Mouse (Mus musculus): ENCODE measurements at regions not wholly inside any gene's neighbourhood (a gene's known extent, or its start where the extent isn't known, plus 50 kb on each side); places are given as distances from the start of the nearest gene placed in this dataset.
"Not testable (repeated sequence)": the region's sequence is repeated elsewhere in the genome, so short reads cannot be mapped to it uniquely, and the experiment has no call there.

GRCm38 (mm10) chr5:129363189-129363588 is 137.8 kb upstream of the Sfswap start:
- no peaks in the 10 kb centered on the region for H3K4me1 ChIP-seq
- no peaks in the 10 kb centered on the region for H3K36me3 ChIP-seq
- DNase-seq (ENCODE audit: low spot score), result no peak
- H3K4me3 ChIP-seq, result no peak overlapping the region
- no peaks in the 10 kb centered on the region for H3K9me3 ChIP-seq
- WGBS, result 80% methylated on average over 10 of the region's 10 CpGs
- 0 out of 2 replicates have a peak, but pooled peaks cover 6% of the 10 kb centered on the region for H3K27me3 ChIP-seq (ENCODE audit: insufficient read depth, poor library complexity, severe bottlenecking)
- no peak overlapping the region for H3K27ac ChIP-seq

- 0 out of 2 replicates have a peak, but pooled peaks cover 6% of the 10 kb centered on the region for H3K27me3 ChIP-seq (ENCODE audit: insufficient read depth, poor library complexity, severe bottlenecking)
- 71% methylated on average over 8 of the region's 8 CpGs for WGBS
- no peak overlapping the region for H3K27ac ChIP-seq
- no peak overlapping the region for H3K4me3 ChIP-seq
- no peaks in the 10 kb centered on the region for H3K4me1 ChIP-seq
- H3K36me3 ChIP-seq, result no peaks in the 10 kb centered on the region
- no peaks in the 10 kb centered on the region for H3K9me3 ChIP-seq
- no peak for DNase-seq (ENCODE audit: low spot score)
Observed at GRCm38 (mm10) chr5:129365026-129365425, 136.0 kb upstream of the Sfswap start.

GRCm38 (mm10) chr5:129367266-129367665 is 133.8 kb upstream of the Sfswap start:
- Histone ChIP-seq H3K36me3 (no peaks in the 10 kb centered on the region), H3K9me3 (no peaks in the 10 kb centered on the region), H3K27ac (no peak overlapping the region), H3K27me3 (ENCODE audit: insufficient read depth, poor library complexity, severe bottlenecking) (0 out of 2 replicates have a peak, but pooled peaks cover 6% of the 10 kb centered on the region), H3K4me3 (no peak overlapping the region), H3K4me1 (no peaks in the 10 kb centered on the region)
- 70% methylated on average over 13 of the region's 13 CpGs for WGBS
- DNase-seq (ENCODE audit: low spot score), result no peak

GRCm38 (mm10) chr5:129380861-129381260 is 120.2 kb upstream of the Sfswap start:
- H3K4me1 ChIP-seq, result no peaks in the 10 kb centered on the region
- 86% methylated on average over 7 of the region's 7 CpGs for WGBS
- no peak for DNase-seq (ENCODE audit: low spot score)

GRCm38 (mm10) chr5:129384976-129385375 is 116.0 kb upstream of the Sfswap start:
- H3K4me1 ChIP-seq, result peaks cover 14% of the 10 kb centered on the region
- DNase-seq (ENCODE audit: low spot score), result no peak
- no peak overlapping the region for H3K27ac ChIP-seq
- WGBS, result 91% methylated on average over 8 of the region's 8 CpGs
- no peaks in the 10 kb centered on the region for H3K36me3 ChIP-seq
- no peak overlapping the region for H3K4me3 ChIP-seq
- H3K27me3 ChIP-seq (ENCODE audit: insufficient read depth, poor library complexity, severe bottlenecking), result no peaks in the 10 kb centered on the region
- no peaks in the 10 kb centered on the region for H3K9me3 ChIP-seq

More at GRCm38 (mm10) chr5:129380861-129381260, 120.2 kb upstream of the Sfswap start:
- Histone ChIP-seq H3K4me3 (no peak overlapping the region), H3K27me3 (ENCODE audit: insufficient read depth, poor library complexity, severe bottlenecking) (no peaks in the 10 kb centered on the region), H3K9me3 (peaks cover 5% of the 10 kb centered on the region; the same call in 1 of the 2 replicates), H3K27ac (no peak overlapping the region), H3K36me3 (no peaks in the 10 kb centered on the region)

GRCm38 (mm10) chr5:129385965-129386643 is 114.9 kb upstream of the Sfswap start:
- H3K27me3 ChIP-seq (ENCODE audit: insufficient read depth, poor library complexity, severe bottlenecking); H3K27ac ChIP-seq; DNase-seq (ENCODE audit: low spot score); H3K36me3 ChIP-seq; H3K9me3 ChIP-seq; H3K4me3 ChIP-seq: not testable (repeated sequence)
- 73% methylated on average over 2 of the region's 7 CpGs for WGBS
- peaks cover 18% of the 10 kb centered on the region for H3K4me1 ChIP-seq

GRCm38 (mm10) chr5:129386671-129387070 is 114.3 kb upstream of the Sfswap start:
- no CpG with 5 or more reads among the region's 8 CpGs for WGBS
- H3K4me1 ChIP-seq, result peaks cover 18% of the 10 kb centered on the region

GRCm38 (mm10) chr5:129387301-129387700 is 113.7 kb upstream of the Sfswap start:
- Histone ChIP-seq H3K36me3 (no peaks in the 10 kb centered on the region), H3K9me3 (no peaks in the 10 kb centered on the region), H3K27me3 (ENCODE audit: insufficient read depth, poor library complexity, severe bottlenecking) (no peaks in the 10 kb centered on the region), H3K27ac (no peak overlapping the region), H3K4me3 (no peak overlapping the region), H3K4me1 (peaks cover 18% of the 10 kb centered on the region)
- DNase-seq (ENCODE audit: low spot score), result no peak
- WGBS, result 64% methylated on average over 3 of the region's 3 CpGs

More at GRCm38 (mm10) chr5:129386671-129387070, 114.3 kb upstream of the Sfswap start:
- H3K36me3 ChIP-seq; H3K9me3 ChIP-seq; H3K27ac ChIP-seq; DNase-seq (ENCODE audit: low spot score); H3K27me3 ChIP-seq (ENCODE audit: insufficient read depth, poor library complexity, severe bottlenecking); H3K4me3 ChIP-seq: not testable (repeated sequence)

GRCm38 (mm10) chr5:129390921-129391371 is 110.1 kb upstream of the Sfswap start:
- no peak overlapping the region for H3K27ac ChIP-seq
- 70% methylated on average over 4 of the region's 4 CpGs for WGBS
- peaks cover 18% of the 10 kb centered on the region for H3K4me1 ChIP-seq
- H3K4me3 ChIP-seq, result no peak overlapping the region
- DNase-seq (ENCODE audit: low spot score), result no peak
- H3K9me3 ChIP-seq, result no peaks in the 10 kb centered on the region
- no peaks in the 10 kb centered on the region for H3K27me3 ChIP-seq (ENCODE audit: insufficient read depth, poor library complexity, severe bottlenecking)
- no peaks in the 10 kb centered on the region for H3K36me3 ChIP-seq

- 70% methylated on average over 2 of the region's 2 CpGs for WGBS
- Histone ChIP-seq H3K27me3 (ENCODE audit: insufficient read depth, poor library complexity, severe bottlenecking) (no peaks in the 10 kb centered on the region), H3K27ac (no peak overlapping the region), H3K4me3 (no peak overlapping the region), H3K36me3 (no peaks in the 10 kb centered on the region), H3K4me1 (peaks cover 9% of the 10 kb centered on the region; the same call in 1 of the 2 replicates), H3K9me3 (no peaks in the 10 kb centered on the region)
- no peak for DNase-seq (ENCODE audit: low spot score)
Observed at GRCm38 (mm10) chr5:129393150-129393549, 107.9 kb upstream of the Sfswap start.

GRCm38 (mm10) chr5:129393606-129394255 is 107.3 kb upstream of the Sfswap start:
- Histone ChIP-seq H3K36me3 (no peaks in the 10 kb centered on the region), H3K27me3 (ENCODE audit: insufficient read depth, poor library complexity, severe bottlenecking) (no peaks in the 10 kb centered on the region), H3K4me3 (no peak overlapping the region), H3K4me1 (peaks cover 3% of the 10 kb centered on the region; the same call in 1 of the 2 replicates), H3K9me3 (no peaks in the 10 kb centered on the region), H3K27ac (no peak overlapping the region)
- DNase-seq (ENCODE audit: low spot score), result no peak
- 75% methylated on average over 9 of the region's 9 CpGs for WGBS

GRCm38 (mm10) chr5:129394416-129394815 is 106.6 kb upstream of the Sfswap start:
- Histone ChIP-seq H3K27ac (no peak overlapping the region), H3K36me3 (no peaks in the 10 kb centered on the region), H3K4me3 (no peak overlapping the region), H3K27me3 (ENCODE audit: insufficient read depth, poor library complexity, severe bottlenecking) (no peaks in the 10 kb centered on the region), H3K9me3 (no peaks in the 10 kb centered on the region), H3K4me1 (0 out of 2 replicates have a peak, but pooled peaks cover 3% of the 10 kb centered on the region)
- 66% methylated on average over 4 of the region's 4 CpGs for WGBS
- DNase-seq (ENCODE audit: low spot score), result no peak

- Histone ChIP-seq H3K27me3 (ENCODE audit: insufficient read depth, poor library complexity, severe bottlenecking) (no peaks in the 10 kb centered on the region), H3K36me3 (no peaks in the 10 kb centered on the region), H3K4me1 (no peaks in the 10 kb centered on the region), H3K4me3 (no peak overlapping the region), H3K27ac (no peak overlapping the region), H3K9me3 (no peaks in the 10 kb centered on the region)
- DNase-seq (ENCODE audit: low spot score), result no peak
- 89% methylated on average over 1 of the region's 1 CpGs for WGBS
Observed at GRCm38 (mm10) chr5:129397311-129397710, 103.7 kb upstream of the Sfswap start.

Measured in heart, embryonic 10.5 days (tissue).